ENCODE assay signal across 25 mouse cellular contexts in the genomic region with DNA sequence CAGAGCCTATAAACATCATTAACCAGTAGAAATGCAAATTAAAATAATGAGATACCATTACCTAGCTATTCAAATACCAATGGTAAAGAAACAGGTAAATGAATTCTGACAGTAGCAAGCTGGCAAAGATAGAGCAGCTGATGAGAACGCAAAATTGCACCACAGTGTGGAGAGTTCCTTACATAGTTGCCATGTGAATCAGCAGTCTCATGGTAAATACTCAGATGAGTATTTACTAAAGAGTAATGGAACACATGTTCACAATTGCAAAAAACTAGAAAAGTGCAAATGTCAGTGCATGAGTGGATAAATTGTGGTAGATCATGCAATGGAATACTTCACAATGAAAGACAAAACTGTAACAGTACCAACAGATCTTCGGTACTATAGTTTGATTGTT. TPM values are rescaled to one million over a fixed set of nuclear protein-coding genes. Genes with fewer than 3 reads are reported as not detected.
DNase-seq lines count a peak whose midpoint lies in the region; ATAC-seq and TF ChIP-seq lines count a peak whose summit lies in the region.
"Had no signal": no experiment of that assay in that cellular context is flagged by ENCODE, and none has a peak within 500 bp of the region (broad histone marks: within the 10 kb centered on the region; RNA-seq: fewer than 3 reads in every experiment).

No protein-coding gene starts in this region.

- H3K4me1 ChIP-seq in MEL (ENCODE audit: control insufficient read depth in 1 of 2, insufficient read depth in 2 of 2, low read length in 2 of 2) = peaks cover 10 to 27% of the 10 kb centered on the region in 2 experiments
- H3K4me1 ChIP-seq in hindbrain, embryonic 14.5 days (replicated peaks; ENCODE audit: control insufficient read depth, insufficient read depth, low read length) = no peaks in the 10 kb centered on the region
- H3K4me1 ChIP-seq: embryonic facial prominence, embryonic 12.5 days; forebrain, embryonic 13.5 days; forebrain, embryonic 15.5 days had no signal

- H3K36me3 ChIP-seq in MEL (ENCODE audit: control insufficient read depth in 1 of 2, insufficient read depth in 2 of 2, low read length in 2 of 2) (peaks cover 0 to 42% of the 10 kb centered on the region in 2 experiments; a peak in 3 of 4 replicates), myocyte (ENCODE audit: control insufficient read depth, insufficient read depth) (no peaks in the 10 kb centered on the region)
- H3K36me3 ChIP-seq in hindbrain, embryonic 14.5 days (replicated peaks; ENCODE audit: control insufficient read depth, insufficient read depth) = no peaks in the 10 kb centered on the region
- H3K36me3 ChIP-seq: embryonic facial prominence, embryonic 10.5 days; embryonic facial prominence, embryonic 12.5 days; forebrain, embryonic 15.5 days had no signal

- TF ChIP-seq POLR2A in MEL (IDR thresholded peaks at IDR 0.05; ENCODE audit: control insufficient read depth in 1 of 2, insufficient read depth in 1 of 2, low read depth in 1 of 2, low read length in 2 of 2, poor library complexity in 1 of 2) (no peak), myocyte (IDR thresholded peaks at IDR 0.05; ENCODE audit: insufficient read length, low read depth) (no peak)

- H3K9me3 ChIP-seq in MEL (replicated peaks; ENCODE audit: insufficient read depth, low read length) = no peaks in the 10 kb centered on the region
- no peaks in the 10 kb centered on the region for H3K9me3 ChIP-seq in hindbrain, embryonic 14.5 days (ENCODE audit: control insufficient read depth, low read length)
- H3K9me3 ChIP-seq: embryonic facial prominence, embryonic 10.5 days; embryonic facial prominence, embryonic 12.5 days; forebrain, embryonic 13.5 days; forebrain, embryonic 15.5 days had no signal

- no peak for TF ChIP-seq CTCF in MEL (IDR thresholded peaks at IDR 0.05 in 2 of 3, conservative IDR thresholded peaks at IDR 0.05 in 1 of 3; ENCODE audit: control insufficient read depth in 1 of 3, insufficient read depth in 1 of 3, low read depth in 2 of 3, low read length in 3 of 3, poor library complexity in 1 of 3, severe bottlenecking in 1 of 3)

- H3K79me2 ChIP-seq in MEL (ENCODE audit: control insufficient read depth, insufficient read depth, low read length, poor library complexity) (peaks cover 47% of the 10 kb centered on the region), myocyte (ENCODE audit: control insufficient read depth, insufficient read depth) (peaks cover 7% of the 10 kb centered on the region)

- DNase-seq in 3T3-L1 (ENCODE audit: low read depth, low spot score) (peak; percentile 81), MEL (ENCODE audit: low read depth, low spot score) (no peak), NIH3T3 (ENCODE audit: low read depth) (peak; percentile 72)
- DNase-seq in cerebellum, postnatal 4 days (ENCODE audit: low spot score in 2 of 2) = no peak
- no peak for DNase-seq in hindbrain, embryonic 14.5 days (ENCODE audit: low spot score)
- no peak for DNase-seq in kidney, adult 9 months
- DNase-seq: adrenal gland, adult 8-10 months; adrenal gland, postnatal 14 days; adrenal gland, postnatal 36 days; B cell, adult 2 months; cerebellum, adult 11 months; cerebellum, adult 18-20 months; cerebellum, adult 8-10 months; cerebellum, adult 9-11 months; cerebellum, postnatal 14 days; cerebellum, postnatal 36 days; forebrain, postnatal 0 days had no signal

- H3K27me3 ChIP-seq in MEL (ENCODE audit: control insufficient read depth in 1 of 2, insufficient read depth in 2 of 2, low read length in 2 of 2) = no peaks in the 10 kb centered on the region
- H3K27me3 ChIP-seq in myocyte (ENCODE audit: control insufficient read depth, insufficient read depth, insufficient read length) = no peaks in the 10 kb centered on the region
- no peaks in the 10 kb centered on the region for H3K27me3 ChIP-seq in hindbrain, embryonic 14.5 days (ENCODE audit: control insufficient read depth, insufficient read depth, low read length)
- H3K27me3 ChIP-seq: embryonic facial prominence, embryonic 12.5 days; forebrain, embryonic 13.5 days; forebrain, embryonic 15.5 days; Patski had no signal

- ATAC-seq in hindbrain, embryonic 14.5 days (ENCODE audit: low FRiP score) = no peak
- ATAC-seq in CD4-positive, CD25-positive, alpha-beta regulatory T cell, adult 4 months = no peak
- ATAC-seq: activated CD4-positive, CD25-positive, alpha-beta regulatory T cell, adult 4 months; forebrain, embryonic 13.5 days; forebrain, embryonic 15.5 days; forebrain, postnatal 0 days; Patski had no signal

- no peak overlapping the region for H3K4me3 ChIP-seq in MEL (ENCODE audit: control insufficient read depth in 1 of 2, insufficient read depth in 1 of 2, low read depth in 2 of 2, low read length in 2 of 2)
- H3K4me3 ChIP-seq in myocyte = no peak overlapping the region
- H3K4me3 ChIP-seq in hindbrain, embryonic 14.5 days (replicated peaks; ENCODE audit: low read length) = no peak overlapping the region
- H3K4me3 ChIP-seq: embryonic facial prominence, embryonic 10.5 days; embryonic facial prominence, embryonic 12.5 days; forebrain, embryonic 13.5 days; forebrain, embryonic 15.5 days had no signal

- H3ac ChIP-seq in myocyte (ENCODE audit: control insufficient read depth, insufficient read length) = no peak overlapping the region

- no peak overlapping the region for H3K9ac ChIP-seq in MEL (ENCODE audit: control insufficient read depth, low read depth, low read length, poor library complexity, severe bottlenecking)
- H3K9ac ChIP-seq in hindbrain, embryonic 14.5 days = no peak overlapping the region
- H3K9ac ChIP-seq: embryonic facial prominence, embryonic 12.5 days; forebrain, embryonic 13.5 days; forebrain, embryonic 15.5 days; forebrain, postnatal 0 days had no signal

- 87% methylated on average over 2 of the region's 2 CpGs for WGBS in hindbrain, embryonic 14.5 days

- TF ChIP-seq RAD21 in MEL (IDR thresholded peaks at IDR 0.05; ENCODE audit: low read depth, low read length) = no peak; the same call in 1 of the 2 replicates

- TF ChIP-seq EP300 in MEL (IDR thresholded peaks at IDR 0.05; ENCODE audit: low read depth in 1 of 2, low read length in 2 of 2) = no peak

- H3K4me2 ChIP-seq in myocyte (ENCODE audit: low read depth) = no peak overlapping the region
- no peak overlapping the region for H3K4me2 ChIP-seq in hindbrain, embryonic 14.5 days (replicated peaks)
- H3K4me2 ChIP-seq: embryonic facial prominence, embryonic 12.5 days; forebrain, embryonic 13.5 days; forebrain, embryonic 15.5 days had no signal

- no peak overlapping the region for H3K27ac ChIP-seq in MEL (ENCODE audit: control insufficient read depth, low read depth, low read length)
- H3K27ac ChIP-seq in hindbrain, embryonic 14.5 days = no peak overlapping the region
- H3K27ac ChIP-seq: embryonic facial prominence, embryonic 10.5 days; embryonic facial prominence, embryonic 12.5 days; forebrain, embryonic 13.5 days; forebrain, embryonic 15.5 days had no signal

TF ChIP-seq in MEL, 35 proteins besides CTCF, POLR2A, EP300 and RAD21:
- TF ChIP-seq ETS1 (IDR thresholded peaks at IDR 0.05; ENCODE audit: low read depth, low read length) (0 out of 2 replicates have a peak, but pooled peaks have one; percentile 16), TAL1 (IDR thresholded peaks at IDR 0.05; ENCODE audit: low read length) (no peak), SMC3 (IDR thresholded peaks at IDR 0.05; ENCODE audit: low read depth, low read length) (peak; percentile 7; the same call in 1 of the 2 replicates)

TF ChIP-seq in myocyte, 11 proteins besides CTCF, POLR2A, EP300 and RAD21:
- TF ChIP-seq POLR2AphosphoS2 (IDR thresholded peaks at IDR 0.05; ENCODE audit: insufficient read length, low read depth) (no peak), TCF3 (IDR thresholded peaks at IDR 0.05; ENCODE audit: insufficient read length, low read depth) (no peak), TCF12 (IDR thresholded peaks at IDR 0.05; ENCODE audit: insufficient read depth, poor library complexity, severe bottlenecking) (no peak), CEBPB (IDR thresholded peaks at IDR 0.05; ENCODE audit: insufficient read depth, poor library complexity, severe bottlenecking) (0 out of 2 replicates have a peak, but pooled peaks have one; percentile 8)
TF ChIP-seq in myocyte: peak in this region for 1.

RNA-seq across cellular contexts. Expression of gene Fut8, which starts 25.9 kb away (rescaled TPM):
- 61.3 and 82.5 TPM in 2 replicates for total RNA-seq in MEL (2012; rRNA removed)
- polyA plus RNA-seq in MEL (2012; ENCODE audit: insufficient read depth in 1 of 2, insufficient read length in 2 of 2, low read depth in 1 of 2, low replicate concordance in 2 of 2, missing spikeins in 1 of 2) (10 to 100 TPM; 73.7 to 90.0 TPM), myocyte (2012; fragmentation: generic; extraction: Trizol) (11.8 TPM)
- polyA plus RNA-seq in hindbrain, embryonic 14.5 days (2014; fragmentation: Nextera tagmentation; extraction: Ambion mirVana) = 62.2 and 74.7 TPM in 2 replicates
- 10 to 100 TPM; 12.3 to 15.5 TPM for polyA plus RNA-seq in CD4-positive, CD25-positive, alpha-beta regulatory T cell, adult 4 months (2017; shearing (Covaris generic))

Comparison
In these comparisons a context has a peak if more than half of its experiments do, and no peak if none do; other contexts are left out.
1. DNase-seq: peak in 3T3-L1 (single experiment) and NIH3T3 (single experiment); none in MEL (single experiment), cerebellum, postnatal 4 days (0 of 2), hindbrain, embryonic 14.5 days (single experiment) and kidney, adult 9 months (single experiment).